Mouse (Mus musculus) limb, embryonic 11.5 days (tissue): ENCODE measurements around the gene Tomm22. TPM values are rescaled to one million over a fixed set of nuclear protein-coding genes. Genes with fewer than 3 reads are reported as not detected.

Source experiments
- ATAC-seq: fragments of 200-750 bp; cut with Nextera tagmentation; 2 replicates; pipeline ENCODE4 v1.8.0; 2017; ENCODE audit warnings: low read depth; ENCODE audit not compliant: insufficient number of reproducible peaks, low FRiP score, low TSS enrichment
- DNase-seq: peaks from one replicate; pipeline ENCODE4 v3.0.0-alpha.2; 2015; ENCODE audit warnings: low spot score
- H3K27ac ChIP-seq: fragments of 300-500 bp; sonication (generic); replicated peaks from 2 replicates; pipeline ENCODE4 v1.5.1; 2014; ENCODE audit warnings: low read depth, mild to moderate bottlenecking, low read length
- H3K27me3 ChIP-seq: fragments of 300-500 bp; sonication (generic); 2 replicates; pipeline ENCODE4 v1.6.1; 2014; ENCODE audit warnings: mild to moderate bottlenecking, low read length, mixed read lengths; ENCODE audit not compliant: control insufficient read depth, insufficient read depth
- H3K36me3 ChIP-seq: fragments of 300-500 bp; sonication (generic); 2 replicates; pipeline ENCODE4 v1.6.1; 2014; ENCODE audit warnings: mild to moderate bottlenecking, low read length, moderate library complexity, mixed read lengths; ENCODE audit not compliant: control insufficient read depth, insufficient read depth
- H3K4me1 ChIP-seq: fragments of 300-500 bp; sonication (generic); 2 replicates; pipeline ENCODE4 v1.6.1; 2014; ENCODE audit warnings: low read length, mixed read lengths; ENCODE audit not compliant: control insufficient read depth, insufficient read depth
- H3K4me2 ChIP-seq: fragments of 300-500 bp; sonication (generic); 2 replicates; pipeline ENCODE4 v1.6.1; 2014; ENCODE audit warnings: low read depth, mild to moderate bottlenecking, moderate library complexity; ENCODE audit not compliant: severe bottlenecking
- H3K4me3 ChIP-seq: fragments of 300-500 bp; sonication (generic); 2 replicates; pipeline ENCODE4 v1.5.1; 2014; ENCODE audit warnings: low read depth, low read length
- H3K9ac ChIP-seq: fragments of 300-500 bp; sonication (generic); 2 replicates; pipeline ENCODE4 v1.6.1; 2014; ENCODE audit warnings: mild to moderate bottlenecking, low read length
- H3K9me3 ChIP-seq: fragments of 300-500 bp; sonication (generic); 2 replicates; pipeline ENCODE4 v1.6.1; 2016; ENCODE audit warnings: low read length; ENCODE audit not compliant: control insufficient read depth
- WGBS: fragments of 180-500 bp; shearing (Covaris S2); extraction: QIAGEN DNeasy Blood & Tissue Kit; methylation state at CpG from one replicate; pipeline ENCODE4 v1.1.7; 2014; 5-methylcytosine and 5-hydroxymethylcytosine counted together
- polyA plus RNA-seq: library from polyadenylated mRNA; unstranded; fragments of >200 nt; fragmentation: Nextera tagmentation; extraction: Ambion mirVana; gene quantifications from 2 replicates; pipeline ENCODE4 v1.2.1, GENCODE M21; 2014

Gene Tomm22
- 271 and 277 TPM in 2 replicates for polyA plus RNA-seq

DNA sequence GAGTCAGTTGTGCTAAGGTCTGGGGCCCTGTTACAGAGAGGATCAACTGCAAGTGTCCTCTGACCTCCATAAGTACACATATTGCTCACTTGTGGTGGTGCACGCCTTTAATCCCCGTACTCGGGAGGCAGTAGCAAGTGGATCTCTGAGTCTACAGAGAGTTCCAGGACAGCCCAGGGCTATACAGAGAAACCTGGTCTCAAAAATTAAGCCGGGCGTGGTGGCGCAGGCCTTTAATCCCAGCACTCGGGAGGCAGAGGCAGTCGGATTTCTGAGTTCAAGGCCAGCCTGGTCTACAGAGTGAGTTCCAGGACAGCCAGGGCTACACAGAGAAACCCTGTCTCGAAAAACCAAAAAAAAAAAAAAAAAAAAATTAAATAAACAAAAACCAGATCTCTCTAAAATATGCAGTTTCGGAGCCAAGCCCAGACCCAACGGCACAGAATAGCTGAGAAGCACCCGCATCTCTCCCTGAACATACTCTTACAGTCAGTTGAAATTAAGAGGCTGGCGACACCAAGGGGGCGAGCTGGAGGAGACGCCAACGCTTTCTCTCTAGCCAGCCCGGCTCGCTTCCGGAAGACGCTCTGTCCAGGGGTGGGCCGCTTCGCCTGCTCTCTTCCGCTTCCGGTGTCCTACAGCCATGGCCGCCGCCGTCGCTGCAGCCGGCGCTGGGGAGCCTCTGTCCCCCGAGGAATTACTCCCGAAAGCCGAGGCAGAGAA is at the start of gene Tomm22:
Gene Tomm22, plus strand, starts transcription at position 613 of the 723 bp plus-strand sequence.
- Histone ChIP-seq H3K4me2 (peak within 1 kb of the TSS; percentile 61), H3K27me3 (no peaks in the 10 kb centered on the region), H3K9ac (peak within 1 kb of the TSS; percentile 85), H3K27ac (no peak within 1 kb of the TSS), H3K36me3 (peaks cover 13% of the 10 kb centered on the region), H3K9me3 (no peaks in the 10 kb centered on the region), H3K4me1 (no peaks in the 10 kb centered on the region), H3K4me3 (peak within 1 kb of the TSS; percentile 95)
- ATAC-seq: peak; percentile 93
- 19% methylated on average over 32 of the region's 33 CpGs for WGBS
- DNase-seq: peak; percentile 93

DNA sequence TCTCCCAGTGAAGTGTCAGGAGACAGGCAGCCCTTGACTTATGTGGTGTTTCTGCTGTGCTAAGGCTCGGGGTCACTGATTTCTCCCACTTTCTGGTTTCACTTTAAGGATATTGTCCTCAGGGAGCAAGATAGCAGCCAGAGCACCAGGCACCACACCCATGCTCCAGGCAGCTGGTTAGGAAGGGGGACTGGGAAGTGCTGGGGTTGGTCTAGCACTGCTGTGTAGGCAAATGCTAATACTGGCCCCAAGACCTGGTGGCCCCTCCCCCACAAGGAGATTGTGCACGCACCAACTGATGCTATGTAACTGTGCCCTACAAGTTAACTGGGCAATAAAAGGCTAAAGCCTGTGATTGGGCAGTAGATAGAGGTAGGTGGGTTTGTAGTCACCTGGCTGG is 40.2 kb upstream of the Tomm22 start:
- 53% methylated on average over 2 of the region's 2 CpGs for WGBS

DNA sequence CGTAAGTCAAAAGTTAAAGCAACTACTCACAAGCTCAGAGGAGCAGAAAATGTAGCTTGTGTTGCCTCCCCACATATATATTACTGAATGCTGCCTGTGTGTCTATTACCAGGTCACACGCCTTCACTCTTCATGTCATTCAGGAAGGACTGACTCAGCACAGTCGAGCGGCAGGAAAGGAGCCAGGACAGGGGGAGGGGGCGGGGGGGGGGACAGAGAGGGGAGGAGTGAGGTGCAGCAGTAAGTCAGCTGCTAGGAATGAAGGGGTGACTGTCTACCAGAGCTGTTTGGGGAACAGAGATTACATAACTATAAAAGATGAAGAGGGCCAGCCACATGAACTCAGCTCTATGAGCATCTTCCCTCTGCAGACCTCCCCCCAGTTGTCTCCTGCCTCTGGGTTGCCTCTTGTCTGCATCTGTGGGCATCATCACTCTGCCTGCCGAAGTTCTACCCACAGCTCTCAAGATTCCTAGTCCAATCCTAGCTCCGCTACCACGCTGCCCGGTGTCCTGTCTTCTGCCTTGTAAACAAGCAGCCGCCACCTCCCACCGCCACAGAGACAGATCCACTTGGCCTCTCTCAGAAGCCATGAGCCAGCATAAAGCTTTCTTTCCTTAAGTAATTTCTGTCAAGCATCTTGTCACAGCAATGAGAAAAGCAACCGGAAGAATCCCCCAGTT is 29.4 kb upstream of the Tomm22 start:
- Histone ChIP-seq H3K9me3 (no peaks in the 10 kb centered on the region), H3K27me3 (no peaks in the 10 kb centered on the region), H3K4me1 (no peaks in the 10 kb centered on the region), H3K9ac (no peak overlapping the region), H3K27ac (no peak overlapping the region), H3K4me2 (no peak overlapping the region), H3K4me3 (no peak overlapping the region), H3K36me3 (no peaks in the 10 kb centered on the region)
- no peak for ATAC-seq
- DNase-seq: no peak
- 78% methylated on average over 12 of the region's 12 CpGs for WGBS

More for the DNA sequence above, 40.2 kb upstream of the Tomm22 start:
- ATAC-seq (no peak), DNase-seq (no peak)
- Histone ChIP-seq H3K9me3 (no peaks in the 10 kb centered on the region), H3K36me3 (peaks cover 3% of the 10 kb centered on the region; the same call in 1 of the 2 replicates), H3K4me2 (no peak overlapping the region), H3K9ac (no peak overlapping the region), H3K27me3 (no peaks in the 10 kb centered on the region), H3K4me1 (no peaks in the 10 kb centered on the region), H3K4me3 (no peak overlapping the region), H3K27ac (no peak overlapping the region)

DNA sequence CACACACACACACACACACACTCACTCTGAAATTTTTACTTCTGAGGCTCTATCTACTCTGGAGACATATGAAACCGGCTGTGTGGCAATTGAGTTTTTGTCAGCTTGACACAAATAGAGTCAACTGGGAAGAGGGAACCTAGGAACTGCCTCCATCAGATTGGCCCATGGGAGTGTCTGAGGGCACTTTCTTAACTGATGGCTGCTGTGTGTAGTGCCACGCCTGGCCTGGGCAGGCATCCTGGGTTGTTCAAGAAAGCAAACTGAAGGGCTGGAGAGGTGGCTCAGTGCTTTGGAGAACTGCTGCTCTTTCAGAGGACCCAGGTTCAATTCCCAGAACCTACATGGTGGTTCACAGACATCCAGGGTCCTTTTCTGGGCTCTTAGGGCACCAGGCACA is 25.2 kb upstream of the Tomm22 start:
- no peaks in the 10 kb centered on the region for H3K36me3 ChIP-seq
- DNase-seq (no peak), ATAC-seq (no peak)
- H3K27me3 ChIP-seq: no peaks in the 10 kb centered on the region
- H3K27ac ChIP-seq: no peak overlapping the region
- 81% methylated on average over 2 of the region's 2 CpGs for WGBS
- no peak overlapping the region for H3K9ac ChIP-seq
- no peak overlapping the region for H3K4me2 ChIP-seq
- H3K9me3 ChIP-seq: no peaks in the 10 kb centered on the region
- H3K4me1 ChIP-seq: no peaks in the 10 kb centered on the region
- H3K4me3 ChIP-seq: no peak overlapping the region

DNA sequence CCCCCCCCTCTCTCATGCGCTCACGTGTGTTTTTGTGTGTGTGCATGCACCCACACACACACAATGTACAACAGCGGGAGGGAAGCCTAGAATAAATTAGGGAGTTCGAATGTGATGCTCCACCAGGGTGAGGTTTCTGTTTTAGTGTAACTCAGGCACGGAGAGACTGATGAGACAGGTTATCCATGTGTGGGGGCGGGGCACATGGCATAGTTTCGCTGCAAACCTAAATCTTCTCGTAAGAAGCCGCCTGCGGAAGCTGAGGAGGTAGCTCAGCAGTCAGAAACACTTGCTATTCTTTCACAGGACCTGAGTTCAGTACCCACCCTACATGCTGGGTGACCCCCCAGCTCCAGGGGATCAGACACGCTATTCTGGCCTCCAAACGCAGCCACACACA is 22.5 kb upstream of the Tomm22 start:
- Histone ChIP-seq H3K27ac (no peak overlapping the region), H3K9me3 (no peaks in the 10 kb centered on the region), H3K27me3 (no peaks in the 10 kb centered on the region), H3K36me3 (no peaks in the 10 kb centered on the region), H3K9ac (no peak overlapping the region), H3K4me3 (no peak overlapping the region), H3K4me2 (no peak overlapping the region), H3K4me1 (no peaks in the 10 kb centered on the region)
- ATAC-seq (no peak), DNase-seq (no peak)
- WGBS: 89% methylated on average over 12 of the region's 12 CpGs

DNA sequence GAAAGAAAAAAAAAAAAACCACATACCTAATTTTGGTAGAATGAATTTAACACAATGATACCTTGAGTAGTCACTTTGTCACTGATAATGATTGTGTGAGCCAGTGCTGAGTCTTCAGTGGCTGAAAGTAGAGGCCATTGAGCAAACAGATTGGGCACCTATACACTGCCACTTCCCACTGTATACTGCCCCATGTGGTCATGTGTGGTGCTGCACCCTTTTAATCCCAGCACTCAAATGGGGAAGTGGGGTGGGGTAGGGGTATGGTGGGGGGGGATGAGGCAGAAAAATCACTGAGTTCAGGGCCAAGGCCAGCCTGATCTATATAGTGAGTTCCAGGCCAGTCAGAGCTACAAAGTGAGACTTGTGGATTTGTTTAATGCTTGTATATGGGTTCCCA is 20.1 kb upstream of the Tomm22 start:
- Histone ChIP-seq H3K4me3 (no peak overlapping the region), H3K4me2 (no peak overlapping the region), H3K9me3 (no peaks in the 10 kb centered on the region), H3K36me3 (no peaks in the 10 kb centered on the region), H3K27ac (no peak overlapping the region), H3K4me1 (no peaks in the 10 kb centered on the region), H3K27me3 (no peaks in the 10 kb centered on the region), H3K9ac (no peak overlapping the region)
- no peak for ATAC-seq
- DNase-seq: peak; percentile 64

DNA sequence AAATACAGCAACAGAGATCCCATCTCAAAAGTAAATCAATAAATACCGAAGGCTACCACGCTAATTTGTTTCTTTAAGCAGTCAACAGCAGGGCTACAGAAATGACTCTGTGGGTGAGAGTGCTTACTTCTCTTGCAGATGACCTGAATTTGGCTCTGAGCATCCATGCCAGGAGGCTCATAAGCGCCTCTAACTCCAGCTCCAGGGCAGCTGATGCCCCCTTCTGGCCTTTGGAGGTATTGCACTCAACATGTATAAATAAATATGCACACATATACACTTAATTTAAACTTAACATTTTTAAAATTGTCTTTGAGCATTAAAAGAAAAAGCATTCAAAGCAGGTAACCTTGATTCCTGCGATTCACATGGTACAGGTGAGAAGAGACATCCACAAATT is 19.2 kb upstream of the Tomm22 start:
- H3K27me3 ChIP-seq: no peaks in the 10 kb centered on the region
- no peaks in the 10 kb centered on the region for H3K9me3 ChIP-seq
- no peaks in the 10 kb centered on the region; the same call in 1 of the 2 replicates for H3K36me3 ChIP-seq
- no peak overlapping the region for H3K9ac ChIP-seq
- ATAC-seq (no peak), DNase-seq (no peak)
- 72% methylated on average over 4 of the region's 4 CpGs for WGBS
- no peak overlapping the region for H3K4me2 ChIP-seq
- no peak overlapping the region for H3K27ac ChIP-seq
- no peaks in the 10 kb centered on the region for H3K4me1 ChIP-seq
- H3K4me3 ChIP-seq: no peak overlapping the region

DNA sequence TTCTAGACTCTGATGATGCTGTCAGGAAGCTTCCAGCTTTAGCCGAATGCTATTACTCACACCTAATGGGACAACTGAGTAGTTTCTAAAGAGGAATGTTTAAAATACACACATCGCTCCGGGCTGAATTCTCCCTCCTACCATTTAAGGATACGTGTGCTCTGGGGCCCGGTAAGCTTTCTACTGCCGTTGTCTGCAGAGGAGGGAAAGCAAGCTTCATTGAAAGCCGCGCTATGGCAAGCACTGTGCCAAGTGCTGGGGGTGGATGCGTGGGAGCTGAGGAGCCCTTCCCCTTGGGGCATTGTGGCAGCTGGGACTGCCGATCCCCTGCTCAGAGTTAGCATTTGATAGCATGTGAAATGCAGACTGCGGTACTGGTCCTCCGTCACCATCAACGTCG is 14.2 kb upstream of the Tomm22 start:
- Histone ChIP-seq H3K9ac (no peak overlapping the region), H3K4me3 (no peak overlapping the region), H3K4me1 (0 out of 2 replicates have a peak, but pooled peaks cover 5% of the 10 kb centered on the region), H3K27me3 (no peaks in the 10 kb centered on the region), H3K4me2 (no peak overlapping the region), H3K36me3 (no peaks in the 10 kb centered on the region; the same call in 1 of the 2 replicates), H3K9me3 (no peaks in the 10 kb centered on the region), H3K27ac (no peak overlapping the region)
- no peak for DNase-seq
- 94% methylated on average over 14 of the region's 14 CpGs for WGBS
- no peak for ATAC-seq
